Mouse (Mus musculus) heart, embryonic 10.5 days (tissue): ENCODE results near the gene Fkbp10. TPM values are rescaled to one million over a fixed set of nuclear protein-coding genes. Genes with fewer than 3 reads are reported as not detected.

Source experiments
- DNase-seq: peaks from one replicate; pipeline ENCODE4 v3.0.0-alpha.2; 2017; ENCODE audit warnings: low spot score
- H3K27ac ChIP-seq: fragments of 300-500 bp; sonication (generic); 2 replicates; pipeline ENCODE4 v1.5.1; 2016; ENCODE audit warnings: mild to moderate bottlenecking
- H3K27me3 ChIP-seq: fragments of 300-500 bp; sonication (generic); 2 replicates; pipeline ENCODE4 v1.6.1; 2016; ENCODE audit warnings: mild to moderate bottlenecking; ENCODE audit not compliant: poor library complexity, insufficient read depth, severe bottlenecking
- H3K36me3 ChIP-seq: fragments of 300-500 bp; sonication (generic); 2 replicates; pipeline ENCODE4 v1.6.1; 2016; ENCODE audit warnings: mild to moderate bottlenecking, moderate library complexity
- H3K4me1 ChIP-seq: fragments of 300-500 bp; sonication (generic); 2 replicates; pipeline ENCODE4 v1.6.1; 2016; ENCODE audit warnings: mild to moderate bottlenecking
- H3K4me3 ChIP-seq: fragments of 300-500 bp; sonication (generic); 2 replicates; pipeline ENCODE4 v1.5.1; 2016; ENCODE audit warnings: mild to moderate bottlenecking, moderate library complexity
- H3K9me3 ChIP-seq: fragments of 300-500 bp; sonication (generic); 2 replicates; pipeline ENCODE4 v1.6.1; 2016; ENCODE audit warnings: mild to moderate bottlenecking, moderate library complexity
- WGBS: fragments of 180-500 bp; shearing (Covaris S2); methylation state at CpG from one replicate; pipeline ENCODE4 v1.1.7; 2016; 5-methylcytosine and 5-hydroxymethylcytosine counted together
- polyA plus RNA-seq: library from polyadenylated mRNA; unstranded; fragments of >200 nt; fragmentation: Nextera tagmentation; extraction: Ambion mirVana; gene quantifications from 2 replicates; pipeline ENCODE4 v1.2.1, GENCODE M21; 2016

Fkbp10 gene
- polyA plus RNA-seq, 1 experiment from 2014 or later = 107 TPM

DNA sequence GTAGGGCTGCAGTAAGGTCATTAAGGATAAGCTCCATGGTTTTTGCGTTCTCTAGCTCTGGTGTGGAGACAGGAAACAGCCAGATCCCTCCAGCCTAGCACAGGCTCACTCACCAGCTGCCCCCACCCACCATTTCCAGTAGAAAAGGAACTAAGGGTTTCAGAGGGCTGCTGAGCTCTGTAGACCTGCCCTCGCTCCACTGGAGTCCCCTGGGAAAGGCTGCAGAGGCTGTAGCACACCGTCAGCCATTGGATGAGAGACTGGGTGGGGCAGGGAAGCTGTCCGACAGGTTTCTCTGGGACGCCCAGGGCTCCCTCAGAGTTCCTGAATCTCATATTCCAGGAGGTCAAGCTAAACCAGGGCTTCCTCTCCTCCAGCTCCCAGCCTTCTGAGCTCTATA is 28.9 kb upstream of the Fkbp10 start:
- peaks cover 61% of the 10 kb centered on the region for H3K4me1 ChIP-seq
- no peak for DNase-seq
- peaks cover 52% of the 10 kb centered on the region for H3K36me3 ChIP-seq
- WGBS = 51% methylated on average over 5 of the region's 5 CpGs
- H3K9me3 ChIP-seq = no peaks in the 10 kb centered on the region
- no peaks in the 10 kb centered on the region for H3K27me3 ChIP-seq
- no peak overlapping the region for H3K4me3 ChIP-seq
- H3K27ac ChIP-seq = peak overlapping the region; percentile 85

DNA sequence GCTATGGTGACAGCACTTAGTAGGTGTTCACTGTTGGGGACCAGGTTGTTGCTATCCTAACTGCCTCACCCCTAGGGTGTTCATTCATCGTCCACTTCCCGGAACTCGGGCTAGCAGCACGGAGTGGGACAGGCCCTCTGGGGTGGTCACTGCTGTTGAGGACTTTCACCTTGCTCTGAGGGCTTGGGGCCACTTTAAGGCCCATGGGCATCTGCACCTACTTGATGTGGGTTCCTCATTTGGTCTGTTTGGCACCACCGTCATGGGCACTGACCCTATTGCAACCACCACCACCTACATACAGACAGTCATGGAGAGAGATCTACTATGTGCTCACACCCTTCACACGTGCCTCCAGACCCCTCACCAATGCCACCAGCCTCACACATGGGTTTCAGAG is 28.4 kb upstream of the Fkbp10 start:
- WGBS = 87% methylated on average over 6 of the region's 6 CpGs
- DNase-seq = no peak
- no peaks in the 10 kb centered on the region for H3K27me3 ChIP-seq
- peak overlapping the region; percentile 85; the same call in 1 of the 2 replicates for H3K27ac ChIP-seq
- H3K4me3 ChIP-seq = no peak overlapping the region
- no peaks in the 10 kb centered on the region for H3K9me3 ChIP-seq
- H3K4me1 ChIP-seq = peaks cover 66% of the 10 kb centered on the region
- peaks cover 46% of the 10 kb centered on the region for H3K36me3 ChIP-seq

DNA sequence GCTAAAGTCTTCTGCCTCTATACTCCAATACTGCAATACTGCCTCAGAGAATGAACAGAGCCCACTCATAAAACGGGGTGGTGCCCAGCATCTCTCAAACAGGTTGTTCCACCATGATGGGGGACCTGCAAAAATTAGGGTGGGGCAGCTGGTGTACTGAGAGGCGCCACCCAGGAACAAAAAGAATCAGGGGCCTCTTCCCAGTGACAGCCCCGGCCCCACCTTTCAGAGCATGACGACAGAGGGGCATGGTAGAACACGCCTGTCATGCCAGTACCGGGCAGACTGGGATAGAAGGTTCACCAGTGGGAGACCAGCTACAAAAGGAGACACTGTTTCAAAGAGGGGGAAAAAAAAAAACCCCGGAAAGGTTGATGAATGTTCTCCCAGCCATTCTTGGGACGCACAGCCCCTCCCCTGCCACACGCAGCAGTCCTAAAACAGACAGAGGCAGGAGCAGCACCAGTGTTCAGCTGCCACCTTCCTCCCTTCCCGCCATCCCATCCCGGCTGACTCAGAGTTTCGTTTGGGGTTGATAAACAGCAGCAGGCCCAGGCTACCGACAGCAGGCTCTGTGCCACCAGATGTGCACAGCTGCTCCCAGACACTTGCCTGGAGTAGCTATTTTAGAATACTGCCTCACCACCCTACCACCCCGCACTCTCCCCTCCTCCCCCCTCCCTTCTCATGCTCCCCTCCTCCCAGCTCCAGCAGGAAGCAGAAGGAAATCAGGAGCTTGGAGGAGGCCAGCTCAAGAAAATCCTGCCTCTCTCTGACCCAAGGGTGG is 27.7 kb upstream of the Fkbp10 start:
- H3K36me3 ChIP-seq = peaks cover 44% of the 10 kb centered on the region
- peak; percentile 92 for DNase-seq
- H3K4me3 ChIP-seq = peak overlapping the region; percentile 29
- H3K27ac ChIP-seq = peak overlapping the region; percentile 85
- no peaks in the 10 kb centered on the region for H3K9me3 ChIP-seq
- no peaks in the 10 kb centered on the region for H3K27me3 ChIP-seq
- H3K4me1 ChIP-seq = peaks cover 72% of the 10 kb centered on the region
- WGBS = 36% methylated on average over 14 of the region's 14 CpGs

DNA sequence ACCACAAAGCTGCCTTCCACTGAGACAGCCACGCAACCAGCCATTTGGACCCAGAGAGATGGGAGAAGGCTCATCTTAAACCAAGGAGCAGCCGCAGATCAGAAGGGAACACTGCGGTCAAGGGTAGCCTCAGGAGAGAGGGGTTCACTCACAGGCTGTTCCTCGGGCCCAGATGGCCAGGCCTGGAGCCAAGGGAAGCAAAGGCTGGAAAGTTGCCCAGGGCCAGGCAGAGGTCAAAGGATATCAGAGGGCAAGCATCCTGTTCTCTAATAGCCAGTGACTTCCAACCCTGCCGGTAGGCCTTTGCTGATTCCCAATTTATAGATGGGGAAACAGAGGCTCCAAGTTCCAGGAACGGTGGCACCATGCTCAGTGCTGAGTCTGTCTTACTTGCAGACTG is 26.9 kb upstream of the Fkbp10 start:
- peak overlapping the region; percentile 29 for H3K4me3 ChIP-seq
- 53% methylated on average over 6 of the region's 6 CpGs for WGBS
- peak overlapping the region; percentile 85 for H3K27ac ChIP-seq
- H3K36me3 ChIP-seq = peaks cover 42% of the 10 kb centered on the region
- DNase-seq = no peak
- no peaks in the 10 kb centered on the region for H3K9me3 ChIP-seq
- peaks cover 80% of the 10 kb centered on the region for H3K4me1 ChIP-seq
- H3K27me3 ChIP-seq = no peaks in the 10 kb centered on the region

DNA sequence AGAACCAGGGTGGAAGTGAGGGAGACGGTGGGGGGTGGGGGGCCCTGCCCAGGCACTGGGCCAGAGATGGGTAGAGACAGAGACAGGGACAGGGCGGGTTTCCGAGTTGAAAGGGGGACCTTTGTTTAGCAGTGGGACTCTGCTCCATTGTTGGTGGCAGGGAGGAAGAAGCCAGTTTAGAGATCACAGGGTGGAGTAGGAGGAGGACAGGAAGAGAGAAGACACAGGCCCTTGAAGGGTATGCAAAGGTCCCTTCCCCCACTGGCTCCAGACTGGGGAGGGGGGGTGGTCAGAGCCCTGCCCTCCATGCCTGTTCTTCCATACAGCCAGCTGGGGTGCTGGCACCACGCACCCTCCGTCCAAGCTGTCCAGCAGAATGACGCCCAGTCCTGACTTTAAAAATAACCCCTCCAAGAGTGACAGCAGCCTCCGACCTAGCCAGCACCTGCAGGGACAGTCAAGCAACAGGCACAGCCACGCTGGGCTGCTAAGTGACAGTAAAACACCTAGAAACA is 25.5 kb upstream of the Fkbp10 start:
- H3K27me3 ChIP-seq = no peaks in the 10 kb centered on the region
- no peaks in the 10 kb centered on the region for H3K9me3 ChIP-seq
- WGBS = 22% methylated on average over 8 of the region's 8 CpGs
- peaks cover 92% of the 10 kb centered on the region for H3K4me1 ChIP-seq
- DNase-seq = no peak
- peaks cover 33% of the 10 kb centered on the region for H3K36me3 ChIP-seq
- peak overlapping the region; percentile 8 for H3K4me3 ChIP-seq
- peak overlapping the region; percentile 85 for H3K27ac ChIP-seq

DNA sequence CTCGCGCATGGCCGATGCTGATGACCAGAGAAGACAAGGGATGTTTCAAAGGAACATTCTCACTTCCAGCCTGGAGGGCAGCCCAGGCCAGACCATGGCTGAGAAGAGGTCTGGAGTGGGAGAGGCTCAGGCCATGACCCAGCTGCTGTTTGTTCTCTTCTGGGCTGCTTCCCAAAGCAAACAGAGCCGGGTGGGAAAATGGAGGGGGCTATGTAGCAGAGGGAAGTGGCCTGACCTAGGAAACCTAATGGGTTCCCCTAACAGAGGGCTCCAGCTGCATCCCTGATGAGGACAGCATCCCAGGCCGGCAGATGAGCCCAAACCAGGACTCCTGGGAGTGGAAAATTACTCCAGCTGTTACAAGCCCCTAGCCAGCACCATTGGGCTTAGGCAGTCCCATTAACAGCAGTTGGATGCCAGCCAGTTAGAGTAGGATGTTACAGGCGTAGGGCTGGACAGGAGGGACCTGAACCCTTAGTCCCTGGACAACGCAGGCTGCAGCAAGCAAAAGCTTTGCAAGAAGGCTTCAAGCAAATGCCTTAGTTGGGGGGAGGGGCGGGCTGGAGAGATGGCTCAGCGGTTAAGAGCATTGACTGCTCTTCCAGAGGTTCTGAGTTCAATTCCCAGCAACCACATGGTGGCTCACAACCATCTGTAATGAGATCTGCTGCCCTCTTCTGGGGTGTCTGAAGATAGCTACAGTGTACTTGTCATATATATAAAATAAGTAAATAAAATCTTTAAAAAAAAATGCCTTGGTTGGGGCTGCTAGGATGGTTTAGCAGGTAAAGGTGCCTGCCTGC is 24.2 kb upstream of the Fkbp10 start:
- 57% methylated on average over 9 of the region's 9 CpGs for WGBS
- no peak for DNase-seq
- Histone ChIP-seq H3K36me3 (peaks cover 20% of the 10 kb centered on the region), H3K27me3 (no peaks in the 10 kb centered on the region), H3K9me3 (no peaks in the 10 kb centered on the region), H3K4me1 (peaks cover 98% of the 10 kb centered on the region), H3K4me3 (peak overlapping the region; percentile 8), H3K27ac (peak overlapping the region; percentile 85)

DNA sequence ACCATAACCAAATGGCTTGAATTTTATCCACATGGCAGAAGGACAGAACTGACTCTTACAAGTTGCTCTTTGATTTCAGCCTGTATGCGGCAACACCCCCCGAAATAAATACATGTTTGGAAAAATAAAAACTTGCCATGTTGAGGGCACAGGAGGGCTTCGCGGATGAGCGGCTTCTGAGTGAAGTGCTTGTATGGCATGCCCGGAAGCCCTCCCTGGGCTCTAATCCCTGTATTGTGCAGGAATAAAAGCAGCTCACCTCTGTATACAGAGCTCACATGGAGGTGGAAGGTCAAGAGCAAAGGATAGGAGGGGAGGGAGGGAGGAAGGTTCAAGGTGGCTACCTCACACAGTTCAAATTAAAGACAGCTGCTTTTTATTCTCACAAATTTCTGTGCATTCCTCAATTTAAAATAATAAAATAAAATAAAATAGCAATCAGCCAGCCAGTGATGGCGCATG is 23.6 kb upstream of the Fkbp10 start:
- DNase-seq = no peak
- H3K4me3 ChIP-seq = no peak overlapping the region
- WGBS = 91% methylated on average over 7 of the region's 7 CpGs
- no peaks in the 10 kb centered on the region for H3K27me3 ChIP-seq
- peaks cover 16% of the 10 kb centered on the region for H3K36me3 ChIP-seq
- no peaks in the 10 kb centered on the region for H3K9me3 ChIP-seq
- no peak overlapping the region for H3K27ac ChIP-seq
- H3K4me1 ChIP-seq = peaks cover 96% of the 10 kb centered on the region

DNA sequence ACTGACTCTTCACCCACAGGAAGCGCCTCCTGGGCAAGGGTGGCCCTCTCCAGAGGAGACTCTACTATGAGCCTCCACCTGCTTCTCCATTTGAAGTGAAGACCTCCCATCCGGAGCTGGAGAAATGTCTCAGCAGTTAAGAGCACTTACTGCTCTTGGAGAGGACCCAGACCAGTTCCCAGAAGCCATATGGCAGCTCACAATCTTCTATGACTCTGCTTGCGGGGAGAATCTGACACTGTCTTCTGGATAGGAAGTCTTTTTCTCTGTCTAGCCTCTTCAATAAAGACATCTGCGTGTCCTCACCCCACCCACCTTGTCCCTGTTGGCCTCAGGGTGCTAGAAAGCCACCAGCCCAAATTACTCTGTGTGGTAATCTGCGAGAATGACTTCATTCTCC is 22.5 kb upstream of the Fkbp10 start:
- Histone ChIP-seq H3K27ac (peak overlapping the region; percentile 31; the same call in 1 of the 2 replicates), H3K27me3 (no peaks in the 10 kb centered on the region), H3K4me1 (peaks cover 96% of the 10 kb centered on the region), H3K9me3 (no peaks in the 10 kb centered on the region), H3K36me3 (peaks cover 16% of the 10 kb centered on the region), H3K4me3 (0 out of 2 replicates have a peak overlapping the region, but pooled peaks have one; percentile 1)
- WGBS = 77% methylated on average over 5 of the region's 5 CpGs
- DNase-seq = no peak

DNA sequence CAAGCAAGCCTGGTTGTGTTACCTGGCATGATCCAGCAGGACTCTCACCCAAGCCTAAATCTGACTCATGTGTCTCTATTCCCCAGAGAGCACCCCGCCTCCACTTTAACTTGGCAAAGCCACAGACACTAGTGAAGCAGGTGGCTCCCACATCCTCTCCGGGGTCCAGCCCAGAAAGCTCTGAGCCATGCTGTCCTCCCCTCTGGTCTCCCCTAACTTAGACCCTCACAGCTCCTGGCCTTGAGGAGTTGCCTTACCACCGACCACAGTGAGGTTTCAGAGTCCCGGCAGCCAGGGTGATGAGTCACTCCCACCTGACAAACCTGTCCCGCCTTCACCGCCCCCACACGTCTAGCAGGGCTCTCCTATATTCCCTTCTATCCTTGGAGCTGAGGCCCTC is 21.8 kb upstream of the Fkbp10 start:
- peaks cover 93% of the 10 kb centered on the region for H3K4me1 ChIP-seq
- H3K36me3 ChIP-seq = peaks cover 16% of the 10 kb centered on the region
- 59% methylated on average over 7 of the region's 7 CpGs for WGBS
- no peak overlapping the region for H3K4me3 ChIP-seq
- no peaks in the 10 kb centered on the region for H3K9me3 ChIP-seq
- no peaks in the 10 kb centered on the region for H3K27me3 ChIP-seq
- DNase-seq = no peak
- peak overlapping the region; percentile 31; the same call in 1 of the 2 replicates for H3K27ac ChIP-seq

DNA sequence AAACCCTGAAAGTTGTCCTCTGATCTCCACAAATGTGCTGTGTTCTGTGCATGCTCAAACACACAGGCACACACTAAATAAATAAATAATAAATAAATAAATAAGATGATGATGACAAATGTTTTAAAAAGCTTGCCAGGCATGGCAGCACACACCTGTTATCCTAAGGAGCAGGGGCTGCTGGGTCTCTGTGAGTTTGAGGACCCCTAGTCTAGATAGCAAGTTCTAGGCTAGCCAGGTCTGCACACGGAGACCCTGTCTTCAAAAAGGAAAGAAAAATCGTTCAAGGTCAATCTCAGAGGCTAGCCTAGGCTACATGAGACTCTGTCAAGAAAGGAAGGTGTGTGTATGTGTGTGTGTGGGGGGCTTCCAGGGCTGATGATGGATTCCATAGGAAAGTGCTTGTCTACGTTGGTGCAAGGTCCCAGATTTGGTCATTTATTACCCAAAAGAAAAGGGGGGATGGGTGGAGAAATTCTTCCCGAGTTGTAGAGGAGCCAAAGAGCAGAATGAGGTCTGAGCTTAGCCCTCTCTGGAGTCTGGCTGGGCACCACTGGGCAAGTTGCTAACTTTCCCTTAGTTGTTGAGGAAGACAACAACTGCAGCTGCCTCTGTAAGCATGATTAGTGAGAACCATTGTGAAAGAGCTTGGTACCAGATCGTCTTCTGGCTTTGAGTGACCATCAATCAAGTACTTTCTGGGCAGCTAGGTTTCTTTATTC is 21.0 kb upstream of the Fkbp10 start:
- Histone ChIP-seq H3K4me3 (peak overlapping the region; percentile 87), H3K9me3 (no peaks in the 10 kb centered on the region), H3K36me3 (peaks cover 16% of the 10 kb centered on the region), H3K27ac (peak overlapping the region; percentile 92), H3K4me1 (peaks cover 90% of the 10 kb centered on the region), H3K27me3 (no peaks in the 10 kb centered on the region)
- no peak for DNase-seq
- 62% methylated on average over 5 of the region's 5 CpGs for WGBS

DNA sequence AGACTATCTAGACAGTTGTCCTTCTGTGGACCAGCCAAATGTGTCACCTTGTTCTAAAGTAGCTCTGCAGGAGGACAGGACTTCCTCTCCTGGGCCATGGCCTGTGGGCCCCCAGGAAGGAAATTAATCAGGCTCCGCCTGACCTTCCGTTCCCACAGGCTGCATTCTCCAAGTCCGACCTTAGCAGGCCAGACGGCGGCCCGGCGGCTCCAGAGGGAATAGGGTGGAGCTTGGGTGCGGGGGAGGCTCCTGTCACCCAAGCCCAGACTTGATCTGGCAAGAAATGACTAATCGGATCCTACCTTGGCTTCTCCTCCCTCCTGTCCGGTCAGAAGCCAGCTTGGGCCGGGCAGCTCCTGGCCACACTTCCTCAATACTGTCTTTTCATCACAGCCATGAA is 20.3 kb upstream of the Fkbp10 start:
- H3K4me1 ChIP-seq = peaks cover 90% of the 10 kb centered on the region

DNA sequence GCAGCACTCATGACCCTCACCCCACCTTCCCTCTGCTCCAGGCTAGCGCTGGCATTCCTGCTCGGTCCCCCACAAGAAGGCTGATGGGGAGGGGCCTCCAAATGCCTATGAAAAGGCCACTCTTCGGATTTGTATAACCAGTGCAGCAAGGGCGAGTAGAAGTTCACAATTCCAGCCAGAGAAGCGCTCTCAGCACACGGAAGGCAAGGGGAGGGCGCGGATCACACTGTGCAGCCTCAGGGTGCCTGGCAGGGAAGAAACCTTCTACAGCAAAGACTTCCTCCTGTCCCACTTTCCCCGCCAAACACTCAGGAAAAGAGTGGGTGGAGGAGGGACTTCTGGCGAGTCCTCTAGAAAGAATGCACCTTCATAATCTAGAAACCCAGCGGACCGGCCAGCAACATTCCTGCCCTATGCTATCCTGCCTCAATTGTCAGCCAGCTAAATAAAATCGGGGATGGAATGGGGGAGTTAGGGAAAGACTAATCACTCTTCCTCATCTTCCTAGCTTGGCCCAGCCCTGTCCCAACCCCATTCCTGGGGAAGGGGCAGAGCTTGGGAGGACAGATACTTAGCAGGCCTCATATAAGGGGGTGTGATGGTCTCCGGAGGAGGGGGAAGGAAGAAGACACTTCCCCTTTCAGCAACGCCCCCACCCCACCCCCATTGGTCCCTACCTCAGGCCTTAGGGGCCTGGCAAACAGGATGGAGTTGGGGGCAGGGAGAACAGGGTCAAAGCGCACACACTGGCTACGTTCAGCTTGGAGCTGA is 19.5 kb upstream of the Fkbp10 start:
- Histone ChIP-seq H3K9me3 (no peaks in the 10 kb centered on the region), H3K36me3 (peaks cover 16% of the 10 kb centered on the region), H3K27me3 (no peaks in the 10 kb centered on the region), H3K4me3 (peak overlapping the region; percentile 87), H3K27ac (peak overlapping the region; percentile 92), H3K4me1 (peaks cover 89% of the 10 kb centered on the region)
- 17% methylated on average over 17 of the region's 17 CpGs for WGBS
- DNase-seq = no peak

More for the DNA sequence above, 20.3 kb upstream of the Fkbp10 start:
- Histone ChIP-seq H3K9me3 (no peaks in the 10 kb centered on the region), H3K36me3 (peaks cover 16% of the 10 kb centered on the region), H3K27ac (peak overlapping the region; percentile 92), H3K4me3 (peak overlapping the region; percentile 87), H3K27me3 (no peaks in the 10 kb centered on the region)
- 8% methylated on average over 11 of the region's 11 CpGs for WGBS
- no peak for DNase-seq
